ENCODE assay signal across 15 mouse cellular contexts in the genomic region with DNA sequence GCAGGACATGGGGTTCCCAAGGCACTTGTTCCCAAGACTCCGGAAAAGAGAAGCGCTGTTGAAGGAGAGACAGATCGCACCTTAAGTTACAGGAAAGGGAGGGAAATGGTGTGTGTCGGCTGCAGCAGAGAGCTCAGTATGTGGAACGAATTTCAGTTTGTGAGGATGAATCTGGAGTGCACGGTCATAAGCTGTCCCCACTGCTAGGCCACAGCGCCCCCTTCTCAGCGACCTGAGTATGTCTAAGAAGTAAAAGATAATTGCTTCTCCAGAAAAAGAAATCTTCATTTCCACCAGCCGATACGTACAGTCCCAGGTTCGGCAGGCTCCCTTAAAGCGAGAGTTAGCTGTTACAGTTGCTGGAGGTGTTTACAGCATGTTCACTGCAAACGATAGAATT. TPM values are rescaled to one million over a fixed set of nuclear protein-coding genes. Genes with fewer than 3 reads are reported as not detected.
A peak's percentile ranks its signal among the peaks of the same experiment; 100 is the strongest.
DNase-seq lines count a peak whose midpoint lies in the region; ATAC-seq and TF ChIP-seq lines count a peak whose summit lies in the region.
"Had no signal": no experiment of that assay in that cellular context is flagged by ENCODE, and none has a peak within 500 bp of the region (broad histone marks: within the 10 kb centered on the region; RNA-seq: fewer than 3 reads in every experiment).

No protein-coding gene starts in this region.

- H3K4me1 ChIP-seq in cerebellum, adult 2 months (ENCODE audit: control insufficient read depth, insufficient read depth, low read length) = peaks cover 9% of the 10 kb centered on the region; the same call in 1 of the 2 replicates
- H3K4me1 ChIP-seq in intestine, postnatal 0 days (replicated peaks; ENCODE audit: control insufficient read depth, insufficient read depth, low read length) = no peaks in the 10 kb centered on the region
- H3K4me1 ChIP-seq in intestine, embryonic 15.5 days (replicated peaks) = 0 out of 2 replicates have a peak, but pooled peaks cover 4% of the 10 kb centered on the region
- no peaks in the 10 kb centered on the region for H3K4me1 ChIP-seq in lung, embryonic 14.5 days (ENCODE audit: insufficient read depth)
- H3K4me1 ChIP-seq in hindbrain, embryonic 16.5 days (ENCODE audit: control insufficient read depth, insufficient read depth, low read depth, low read length) = no peaks in the 10 kb centered on the region

- no peak for ATAC-seq in intestine, postnatal 0 days
- no peak for ATAC-seq in intestine, embryonic 15.5 days
- no peak for ATAC-seq in lung, embryonic 14.5 days (ENCODE audit: insufficient read depth)
- ATAC-seq in hindbrain, embryonic 16.5 days = peak; percentile 73; the same call in 1 of the 2 replicates

- TF ChIP-seq POLR2A in cerebellum, adult 2 months (IDR thresholded peaks at IDR 0.05; ENCODE audit: borderline replicate concordance, insufficient read depth, low read length) = no peak

- H3K9me3 ChIP-seq in intestine, postnatal 0 days (ENCODE audit: control insufficient read depth) = no peaks in the 10 kb centered on the region; the same call in 1 of the 2 replicates
- H3K9me3 ChIP-seq in intestine, embryonic 15.5 days = no peaks in the 10 kb centered on the region
- peaks cover 4% of the 10 kb centered on the region; the same call in 1 of the 2 replicates for H3K9me3 ChIP-seq in lung, embryonic 14.5 days (ENCODE audit: low read depth, low read length)
- H3K9me3 ChIP-seq in hindbrain, embryonic 16.5 days (ENCODE audit: control insufficient read depth, low read length) = no peaks in the 10 kb centered on the region; the same call in 1 of the 2 replicates
- H3K9me3 ChIP-seq: liver, embryonic 13.5 days had no signal

- TF ChIP-seq CTCF in cerebellum, adult 2 months (IDR thresholded peaks at IDR 0.05; ENCODE audit: borderline replicate concordance, insufficient read depth, low read depth, low read length) = peak; percentile 26; the same call in 1 of the 2 replicates
- peak; percentile 50 for TF ChIP-seq CTCF in intestine, postnatal 0 days (IDR thresholded peaks at IDR 0.05; ENCODE audit: low read depth)
- peak; percentile 17; the same call in 1 of the 2 replicates for TF ChIP-seq CTCF in lung, embryonic 14.5 days (IDR thresholded peaks at IDR 0.05; ENCODE audit: low read depth)

- H3K4me2 ChIP-seq in intestine, postnatal 0 days (replicated peaks; ENCODE audit: low read depth) = no peak overlapping the region
- H3K4me2 ChIP-seq in intestine, embryonic 15.5 days (replicated peaks) = no peak overlapping the region
- H3K4me2 ChIP-seq in lung, embryonic 14.5 days = no peak overlapping the region
- no peak overlapping the region for H3K4me2 ChIP-seq in hindbrain, embryonic 16.5 days (ENCODE audit: low read length)
- H3K4me2 ChIP-seq: heart, embryonic 12.5 days; liver, embryonic 13.5 days had no signal

- 69% methylated on average over 13 of the region's 13 CpGs for WGBS in cerebellum, adult 2 months
- 74% methylated on average over 13 of the region's 13 CpGs for WGBS in intestine, postnatal 0 days
- WGBS in intestine, embryonic 15.5 days = 72% methylated on average over 13 of the region's 13 CpGs
- WGBS in lung, embryonic 14.5 days = 70% methylated on average over 13 of the region's 13 CpGs
- 49% methylated on average over 13 of the region's 13 CpGs for WGBS in hindbrain, embryonic 16.5 days

- no peak for DNase-seq in cerebellum, adult 2 months
- DNase-seq in cerebellum, postnatal 14 days = no peak
- DNase-seq in lung, embryonic 14.5 days = peak; percentile 21
- DNase-seq in lung, postnatal 36 days = no peak
- no peak for DNase-seq in ovary, postnatal 14 days (ENCODE audit: low spot score)
- DNase-seq: adrenal gland, adult 2 months; cerebellum, adult 11 months; gastrocnemius, postnatal 10 days; liver, embryonic 13.5 days; spleen, adult 18-20 months had no signal

- no peak overlapping the region for H3K4me3 ChIP-seq in cerebellum, adult 2 months (replicated peaks; ENCODE audit: insufficient read depth, low read depth, low read length)
- H3K4me3 ChIP-seq in intestine, postnatal 0 days (ENCODE audit: low read depth, low read length) = no peak overlapping the region
- no peak overlapping the region for H3K4me3 ChIP-seq in intestine, embryonic 15.5 days (replicated peaks)
- H3K4me3 ChIP-seq in lung, embryonic 14.5 days (ENCODE audit: low read depth, low read length) = no peak overlapping the region
- H3K4me3 ChIP-seq in hindbrain, embryonic 16.5 days (ENCODE audit: low read length) = no peak overlapping the region
- H3K4me3 ChIP-seq: erythroblast, embryonic 14.5 days; heart, embryonic 12.5 days; liver, embryonic 13.5 days had no signal

- no peaks in the 10 kb centered on the region for H3K27me3 ChIP-seq in cerebellum, adult 2 months (ENCODE audit: control insufficient read depth, insufficient read depth, low read length)
- H3K27me3 ChIP-seq in intestine, postnatal 0 days (replicated peaks; ENCODE audit: control insufficient read depth, insufficient read depth, low read length) = no peaks in the 10 kb centered on the region
- no peaks in the 10 kb centered on the region for H3K27me3 ChIP-seq in intestine, embryonic 15.5 days (replicated peaks)
- H3K27me3 ChIP-seq in lung, embryonic 14.5 days (ENCODE audit: insufficient read depth, low read length) = no peaks in the 10 kb centered on the region
- H3K27me3 ChIP-seq in hindbrain, embryonic 16.5 days (replicated peaks; ENCODE audit: control insufficient read depth, insufficient read depth, low read length) = no peaks in the 10 kb centered on the region
- H3K27me3 ChIP-seq: heart, embryonic 12.5 days; liver, embryonic 13.5 days had no signal

- peaks cover 18% of the 10 kb centered on the region for H3K36me3 ChIP-seq in intestine, postnatal 0 days (ENCODE audit: control insufficient read depth, insufficient read depth)
- H3K36me3 ChIP-seq in intestine, embryonic 15.5 days = peaks cover 18% of the 10 kb centered on the region
- H3K36me3 ChIP-seq in lung, embryonic 14.5 days (ENCODE audit: insufficient read depth) = peaks cover 55% of the 10 kb centered on the region
- peaks cover under 1% of the 10 kb centered on the region; the same call in 1 of the 2 replicates for H3K36me3 ChIP-seq in hindbrain, embryonic 16.5 days (ENCODE audit: control insufficient read depth, insufficient read depth, low read length)

- H3K9ac ChIP-seq in intestine, postnatal 0 days (ENCODE audit: low read depth, low read length) = no peak overlapping the region
- H3K9ac ChIP-seq in intestine, embryonic 15.5 days = no peak overlapping the region
- no peak overlapping the region for H3K9ac ChIP-seq in lung, embryonic 14.5 days
- H3K9ac ChIP-seq in hindbrain, embryonic 16.5 days (ENCODE audit: low read depth, low read length) = no peak overlapping the region
- H3K9ac ChIP-seq: heart, embryonic 12.5 days; liver, embryonic 13.5 days had no signal

- no peak overlapping the region for H3K27ac ChIP-seq in cerebellum, adult 2 months (ENCODE audit: insufficient read depth, low read length)
- no peak overlapping the region for H3K27ac ChIP-seq in intestine, postnatal 0 days (ENCODE audit: low read depth, low read length)
- no peak overlapping the region for H3K27ac ChIP-seq in intestine, embryonic 15.5 days
- no peak overlapping the region for H3K27ac ChIP-seq in lung, embryonic 14.5 days (ENCODE audit: low read depth)
- H3K27ac ChIP-seq in hindbrain, embryonic 16.5 days (ENCODE audit: low read depth, low read length) = no peak overlapping the region
- H3K27ac ChIP-seq: liver, embryonic 13.5 days had no signal

RNA-seq across cellular contexts. Expression of a gene that starts 44.3 kb away (rescaled TPM):
- 21.9 and 24.4 TPM in 2 replicates for polyA plus RNA-seq in cerebellum, adult 2 months (2012; rRNA removed)
- polyA plus RNA-seq in intestine, postnatal 0 days (2015; fragmentation: Nextera tagmentation; extraction: Ambion mirVana) = 11.6 and 13.0 TPM in 2 replicates
- 21.2 and 21.4 TPM in 2 replicates for polyA plus RNA-seq in intestine, embryonic 15.5 days (2015; fragmentation: Nextera tagmentation; extraction: Ambion mirVana)
- 24.4 and 25.4 TPM in 2 replicates for polyA plus RNA-seq in lung, embryonic 14.5 days (2014; fragmentation: Nextera tagmentation; extraction: Ambion mirVana)
- polyA plus RNA-seq in hindbrain, embryonic 16.5 days (2015; fragmentation: Nextera tagmentation; extraction: Ambion mirVana) = 7.2 and 10.0 TPM in 2 replicates
